Mouse (Mus musculus): Measurements from ENCODE around the gene Mok.

Gene Mok

DNA sequence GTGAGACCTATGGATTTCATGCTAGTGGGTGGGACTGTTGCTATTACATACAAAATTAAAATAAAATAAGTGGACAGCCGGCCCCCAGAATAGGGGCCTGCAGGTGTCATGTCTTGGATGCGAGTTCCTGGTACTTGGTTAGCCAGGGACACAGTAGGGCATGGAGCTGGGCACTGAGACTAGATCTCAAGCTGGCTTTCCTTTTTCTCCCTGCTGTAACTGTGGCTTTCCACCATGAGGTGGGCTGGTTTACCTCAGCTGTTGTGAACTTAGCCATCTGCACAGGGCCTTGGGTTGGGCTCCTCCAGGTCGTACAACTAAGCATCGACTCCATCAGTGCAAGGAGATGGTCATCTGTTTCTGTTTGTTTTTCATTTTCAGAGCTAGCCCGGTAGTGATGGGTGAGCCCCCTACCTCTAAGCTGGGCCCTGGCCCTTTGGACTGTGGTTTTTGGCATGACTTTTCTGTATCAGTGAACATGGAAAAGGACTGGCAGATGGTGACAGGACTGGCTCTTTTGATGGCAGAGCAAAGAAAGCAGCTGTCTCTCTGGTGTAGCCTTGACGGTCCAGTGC lies 5.5 kb upstream of the Mok start:
- DNase-seq: no peak

DNA sequence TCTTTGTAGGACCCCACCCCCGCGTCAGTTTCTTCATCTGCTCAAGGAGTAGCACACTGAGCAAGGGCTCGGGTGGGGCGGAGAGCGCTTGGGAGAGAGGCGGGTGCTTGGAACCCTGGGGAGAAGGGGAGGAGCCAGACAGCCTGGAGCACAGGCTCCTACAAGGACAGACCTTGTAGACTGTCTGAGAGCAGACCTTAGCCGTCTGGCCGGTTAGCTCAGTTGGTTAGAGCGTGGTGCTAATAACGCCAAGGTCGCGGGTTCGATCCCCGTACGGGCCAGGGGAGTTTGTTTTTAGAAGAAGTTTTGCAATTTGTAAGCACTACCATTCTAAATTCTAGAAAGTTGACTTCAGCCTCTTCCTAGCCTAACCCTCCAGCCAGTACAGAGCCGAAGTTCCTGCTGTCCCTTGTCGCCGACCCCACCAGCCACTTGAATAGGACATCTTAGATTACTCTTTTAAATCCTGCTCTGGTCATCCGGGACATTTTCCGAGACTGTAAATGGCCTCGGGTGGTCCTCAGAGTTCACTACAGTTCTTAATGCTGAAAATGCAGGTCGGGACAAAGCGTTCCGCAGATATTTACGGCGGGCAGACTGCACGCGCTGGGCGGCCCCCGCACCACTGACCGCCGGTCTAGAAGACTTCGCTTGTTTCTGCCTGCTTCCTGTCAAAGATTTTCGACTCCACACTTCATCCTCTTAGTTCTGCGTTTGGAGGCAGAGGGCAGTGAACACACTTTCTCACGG lies 4.6 kb upstream of the Mok start:
- peak; percentile 63 for DNase-seq

DNA sequence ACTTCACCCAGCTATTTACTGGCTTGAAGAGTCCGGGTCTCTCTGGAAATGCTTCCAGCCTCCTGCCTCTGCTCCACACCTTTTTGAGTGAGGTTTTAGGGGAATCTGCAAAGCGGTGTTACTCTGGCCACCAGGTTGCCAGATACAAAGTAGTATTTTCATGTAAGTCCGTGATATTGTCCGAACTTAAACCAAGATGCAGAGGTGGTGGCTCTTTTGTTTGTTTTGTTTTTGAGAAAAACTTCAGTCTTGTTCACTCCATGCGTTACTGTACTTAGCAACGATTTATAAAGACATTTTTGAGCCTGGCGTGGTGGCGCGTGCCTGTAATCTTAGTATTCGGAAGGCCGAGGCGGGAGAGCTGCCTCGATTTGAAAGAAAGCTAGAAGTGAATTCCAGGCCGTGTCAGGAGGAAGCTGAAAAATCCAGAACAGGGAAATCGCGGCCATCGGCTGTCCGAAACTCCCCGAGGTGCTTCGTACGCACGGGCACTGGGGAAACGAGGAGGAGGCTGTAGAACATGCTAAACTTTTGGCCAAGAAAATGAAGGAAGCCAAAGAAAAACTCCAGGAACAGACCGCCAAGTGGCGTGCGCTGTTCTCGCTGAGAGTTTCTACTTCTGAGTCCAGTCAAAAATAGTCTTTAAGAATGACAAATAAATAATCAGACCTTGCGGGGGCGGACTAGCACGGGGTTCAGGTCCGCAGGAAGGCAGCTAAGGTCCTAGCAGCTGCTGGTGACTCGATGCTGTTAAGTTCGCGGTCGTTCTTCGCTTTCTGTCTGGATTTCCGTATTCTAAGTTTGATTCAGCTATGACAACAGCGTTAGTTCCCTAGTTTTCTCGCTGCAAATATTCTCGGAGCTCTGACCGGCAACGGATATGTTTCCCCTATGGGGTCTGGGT lies 3.7 kb upstream of the Mok start:
- peak; percentile 33 for DNase-seq

DNA sequence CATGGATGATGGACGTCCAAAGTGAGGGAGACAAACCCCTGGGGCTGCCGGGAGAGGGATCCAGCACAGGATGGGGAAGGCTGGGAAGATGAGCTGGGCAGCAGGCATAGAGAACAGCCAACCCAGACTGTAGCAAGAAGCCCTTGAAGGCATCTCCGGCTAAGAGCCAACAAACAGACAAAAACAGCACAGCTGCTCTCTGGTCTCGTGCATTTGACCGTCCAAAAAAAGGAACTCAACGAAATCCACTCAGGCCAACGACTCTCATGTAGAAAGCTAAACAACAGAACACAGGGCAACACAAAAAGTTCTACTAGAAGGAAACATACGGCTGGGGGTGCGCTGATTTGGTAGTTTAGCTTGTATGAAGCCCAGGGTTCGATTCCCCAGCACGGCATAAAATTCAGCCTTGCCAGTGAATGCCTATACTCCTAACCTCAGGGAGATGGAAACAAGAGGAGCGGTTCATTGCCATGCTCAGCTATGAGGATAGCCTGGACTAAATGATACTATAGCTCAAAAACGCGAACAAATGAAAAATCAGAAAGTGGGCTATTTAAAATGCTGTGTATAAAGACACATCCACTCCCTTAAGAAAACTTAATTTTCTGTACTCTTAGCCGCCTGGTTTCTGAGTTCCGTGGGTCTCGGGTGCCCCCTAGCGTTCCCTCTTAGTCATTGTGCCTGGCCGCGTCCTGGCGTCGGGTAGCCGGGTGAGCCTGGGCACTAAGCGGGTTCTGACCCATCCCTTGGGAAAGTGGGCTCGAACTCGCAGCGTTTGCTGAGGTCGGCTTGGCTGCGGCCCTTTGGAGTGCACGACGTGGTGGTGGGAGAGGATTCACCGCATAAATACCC lies 2.7 kb upstream of the Mok start:
- peak; percentile 89 for DNase-seq

DNA sequence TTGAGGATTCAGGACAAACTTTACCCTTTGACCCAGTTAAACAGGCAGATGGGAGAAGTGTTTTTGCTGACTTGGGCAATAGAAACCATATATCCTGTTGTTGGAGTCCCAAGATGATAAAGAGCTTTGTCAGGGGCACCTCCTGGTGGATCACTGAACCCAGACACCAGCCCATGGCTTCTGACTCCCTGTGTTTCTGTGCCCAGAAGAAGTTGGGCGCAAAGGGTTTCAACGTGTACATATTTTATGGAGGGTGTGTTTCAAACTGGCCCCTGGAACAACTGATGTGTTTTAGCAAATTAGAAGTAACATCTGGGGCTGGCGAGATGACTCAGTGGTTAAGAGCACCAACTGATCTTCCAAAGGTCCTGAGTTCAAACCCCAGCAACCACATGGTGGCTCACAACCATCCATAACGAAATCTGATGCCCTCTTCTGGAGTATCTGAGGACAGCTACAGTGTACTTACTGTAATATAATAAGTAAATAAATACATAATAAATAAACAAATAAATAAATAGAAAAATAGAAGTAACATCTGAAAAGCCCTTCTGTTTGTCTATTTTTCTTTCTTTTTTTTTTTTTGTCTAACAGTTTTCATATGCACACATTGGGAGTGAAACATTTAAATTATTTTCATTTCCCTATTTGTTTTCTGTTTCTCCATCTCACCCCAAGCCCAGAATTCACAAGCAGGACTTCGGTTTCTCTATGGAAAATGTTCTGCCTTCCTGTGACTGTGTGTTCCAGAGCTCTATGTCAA lies 1.2 kb upstream of the Mok start:
- no peak for DNase-seq

DNA sequence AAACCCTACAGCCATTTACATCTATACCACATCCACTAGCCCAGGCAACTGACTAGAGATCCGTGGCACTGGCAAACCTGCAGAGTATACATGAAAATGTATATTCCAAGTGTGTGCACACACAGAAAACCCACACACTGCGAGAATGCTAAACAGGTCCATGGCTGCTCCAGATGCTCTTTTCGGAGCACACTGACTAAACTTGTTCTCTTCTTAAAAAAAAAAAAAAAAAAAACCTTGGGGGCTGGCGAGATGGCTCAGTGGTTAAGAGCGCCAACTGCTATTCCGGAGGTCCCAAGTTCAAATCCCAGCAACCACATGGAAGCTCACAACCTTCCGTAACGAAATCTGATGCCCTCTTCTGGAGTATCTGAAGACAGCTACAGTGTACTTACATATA lies 2.9 kb downstream of the Mok start:
- DNase-seq: no peak

DNA sequence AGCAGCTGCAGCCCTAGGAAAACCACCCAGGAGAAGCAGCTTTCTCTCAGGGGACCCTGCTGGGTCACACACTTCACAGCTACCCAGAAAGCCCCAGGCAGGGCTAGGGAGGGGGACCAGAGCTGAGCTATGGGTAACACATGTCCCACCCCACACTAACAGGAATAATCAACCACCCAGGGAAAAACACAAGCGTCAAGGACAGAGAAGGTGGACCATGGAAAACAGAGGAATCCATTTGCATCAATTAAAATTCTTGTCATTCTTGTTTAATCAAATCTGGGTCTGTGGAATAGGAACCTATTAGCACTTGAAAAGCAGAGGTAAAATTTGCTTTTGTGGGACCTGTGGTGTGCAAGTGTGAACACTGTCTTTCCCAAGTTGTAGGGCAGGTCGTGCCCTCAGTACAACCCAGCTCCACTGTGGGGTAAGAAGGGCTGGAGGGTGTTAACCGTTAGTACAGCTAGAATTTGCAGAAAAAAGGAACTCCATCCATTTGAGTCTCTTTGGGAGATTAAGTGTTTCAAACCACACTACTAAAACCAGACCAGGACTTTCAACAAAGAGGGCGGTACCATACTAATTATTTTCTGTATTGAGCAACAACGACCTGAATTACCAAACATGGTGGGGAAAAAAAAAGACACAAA lies 3.4 kb downstream of the Mok start:
- DNase-seq: no peak

DNA sequence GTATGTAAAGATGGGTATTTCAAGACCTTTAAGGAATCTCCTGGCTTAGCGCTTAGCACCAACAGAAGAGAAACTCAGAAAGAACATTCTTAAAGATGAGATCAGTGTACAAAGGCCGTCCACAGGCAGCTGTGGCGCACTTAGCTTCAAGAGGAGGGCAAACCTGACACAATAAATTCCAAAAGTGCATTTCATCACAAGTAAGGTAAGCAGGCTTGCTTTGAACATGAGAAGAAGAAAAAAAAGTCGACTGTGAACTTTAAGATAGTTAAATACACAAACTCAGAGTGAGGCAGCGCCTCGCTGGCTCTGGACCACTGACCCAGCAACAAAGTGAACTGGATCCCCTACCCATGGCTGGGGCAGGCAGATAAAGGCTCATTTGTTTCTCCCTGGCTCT lies 4.0 kb downstream of the Mok start:
- no peak for DNase-seq

DNA sequence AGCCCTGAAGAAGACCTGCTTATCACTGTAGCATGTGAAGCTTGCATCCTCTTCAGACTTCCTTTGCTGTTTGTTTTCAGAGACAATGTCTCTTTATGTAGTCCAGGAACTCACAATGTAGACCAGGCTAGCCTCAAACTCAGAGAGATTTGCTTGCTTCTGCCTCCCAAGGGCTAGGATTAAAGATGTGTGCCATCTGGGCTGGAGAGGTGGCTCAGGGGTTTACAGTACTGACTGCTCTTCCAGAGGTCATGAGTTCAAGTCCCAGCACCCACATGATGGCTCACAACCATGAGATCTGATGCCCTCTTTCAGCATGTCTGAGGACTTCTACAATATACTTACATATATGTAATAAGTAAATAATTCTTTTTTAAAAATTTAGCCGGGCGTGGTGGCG lies 5.6 kb downstream of the Mok start:
- no peak for DNase-seq

DNA sequence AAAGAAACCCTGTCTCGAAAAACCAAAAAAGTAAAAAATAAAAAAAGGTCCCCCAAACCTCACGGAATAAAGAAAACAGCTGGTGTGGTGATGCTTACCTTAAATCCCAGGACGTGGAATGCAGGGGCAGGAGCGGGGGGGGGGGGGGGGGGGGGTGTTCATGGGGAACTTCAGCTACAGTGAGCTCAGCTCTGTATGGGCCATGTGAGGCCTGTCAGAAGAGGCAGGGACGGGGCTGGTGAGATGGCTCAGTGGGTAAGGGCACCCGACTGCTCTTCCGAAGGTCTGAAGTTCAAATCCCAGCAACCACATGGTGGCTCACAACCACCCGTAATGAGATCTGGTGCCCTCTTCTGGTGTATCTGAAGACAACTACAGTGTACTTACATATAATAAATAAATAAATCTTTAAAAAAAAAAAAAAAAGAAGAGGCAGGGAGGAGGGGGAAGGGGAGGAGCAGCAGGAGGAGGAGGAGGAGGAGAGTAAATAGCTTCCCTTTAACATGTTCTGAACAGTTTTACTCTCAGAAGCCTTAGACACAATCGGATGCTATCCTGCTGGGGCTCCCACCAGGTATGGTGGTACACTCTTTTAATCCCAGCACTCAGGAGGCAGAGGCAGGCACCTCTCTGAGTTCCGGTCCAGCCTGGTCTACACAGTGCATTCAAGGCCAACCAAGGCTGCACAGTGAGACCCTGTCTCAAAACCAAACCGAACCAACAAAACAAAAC lies 10.3 kb downstream of the Mok start:
- DNase-seq: no peak

DNA sequence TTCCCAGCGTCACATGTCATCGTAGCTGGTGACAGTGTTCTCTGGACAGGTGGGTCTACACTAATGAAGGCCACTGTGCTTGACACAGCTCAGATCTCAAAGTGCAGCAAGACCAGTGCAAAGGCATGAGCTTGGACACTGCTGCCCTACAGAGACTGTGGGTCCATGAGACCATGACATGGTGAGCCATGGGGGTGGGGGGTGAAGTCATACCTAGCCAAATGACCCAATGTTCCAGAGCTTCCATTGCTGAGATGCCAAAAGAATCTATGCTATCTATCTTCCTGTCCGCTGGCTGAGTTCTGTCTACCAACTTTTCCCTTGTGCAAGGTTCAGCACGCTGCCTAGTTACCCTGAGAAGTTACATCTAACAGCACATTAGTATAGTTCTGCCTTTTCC lies 11.8 kb downstream of the Mok start:
- DNase-seq: no peak

DNA sequence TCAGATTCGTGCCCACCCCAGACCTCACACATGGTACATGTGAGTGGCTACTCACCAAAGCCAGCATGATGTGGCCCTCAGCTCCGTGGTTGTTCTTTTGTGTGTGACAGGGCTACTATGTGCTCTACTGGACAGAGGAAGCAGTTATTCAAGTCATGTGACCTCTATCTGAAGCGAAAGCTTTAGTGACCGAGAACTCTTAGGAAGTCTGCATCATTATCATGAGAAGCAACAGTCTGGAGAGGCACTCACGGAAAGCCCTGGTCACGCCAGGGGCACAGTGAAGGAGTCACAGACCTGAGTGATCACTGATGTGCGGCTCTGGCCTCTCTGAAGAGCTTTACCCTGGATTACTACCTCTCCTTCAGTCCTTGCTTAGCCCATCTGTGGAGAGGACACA lies 18.4 kb downstream of the Mok start:
- DNase-seq: no peak

DNA sequence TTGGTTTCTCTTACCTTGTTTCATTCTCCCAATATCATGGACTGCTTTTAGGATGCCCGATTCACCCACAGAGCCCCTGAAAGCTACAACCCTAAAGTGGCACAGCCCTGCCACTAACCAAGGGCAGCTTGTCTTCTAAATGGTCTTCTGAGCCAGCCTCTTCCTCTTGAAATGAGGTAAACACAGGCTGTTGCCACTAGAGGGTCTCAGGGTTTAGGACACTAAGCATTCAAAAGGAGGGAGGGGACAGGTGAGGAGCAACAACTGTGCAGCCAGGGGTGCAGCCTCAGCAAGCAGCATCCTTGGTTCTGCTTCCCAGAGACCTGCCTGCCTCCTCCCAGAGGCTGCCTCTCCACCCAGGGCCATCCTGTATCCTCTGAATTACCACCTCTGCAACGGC lies 19.0 kb downstream of the Mok start:
- DNase-seq: no peak

DNA sequence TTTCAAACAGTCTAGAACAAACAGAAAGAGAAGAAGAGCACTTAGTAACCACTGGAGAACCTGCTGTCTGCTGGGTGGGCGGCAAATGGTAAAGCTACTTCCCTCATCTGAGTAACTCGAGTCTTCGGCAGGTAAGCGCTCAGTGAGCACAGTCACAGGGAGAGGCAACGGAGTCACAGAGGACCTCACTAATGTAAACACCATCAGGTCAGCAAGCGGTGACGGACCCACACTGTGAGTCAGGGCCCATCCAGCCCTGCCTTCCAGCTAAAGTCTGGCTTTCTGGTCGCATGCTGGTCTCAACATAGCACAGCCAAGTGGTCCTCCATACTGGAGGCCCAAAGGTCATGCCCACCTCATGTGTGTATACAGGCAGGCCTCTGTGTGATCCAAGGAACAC lies 21.4 kb downstream of the Mok start:
- no peak for DNase-seq

DNA sequence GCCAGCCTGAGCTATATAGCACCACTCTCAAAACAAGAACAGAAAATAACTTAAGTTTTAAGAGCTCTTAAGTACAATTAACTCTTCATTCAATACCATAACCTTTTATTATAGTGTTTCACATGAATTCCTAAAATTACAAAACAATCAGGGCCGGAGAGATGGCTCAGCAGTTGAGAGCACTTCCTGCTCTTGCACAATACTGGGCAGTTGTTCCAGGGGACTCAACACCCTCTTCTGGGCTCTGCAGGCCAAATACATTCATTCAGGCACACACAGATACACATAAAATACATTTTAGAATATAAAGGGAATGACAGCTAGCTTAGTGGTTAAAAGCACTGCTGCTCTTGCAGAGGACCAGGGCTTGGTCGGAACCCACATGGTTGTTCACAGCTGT lies 23.9 kb downstream of the Mok start:
- no peak for DNase-seq

DNA sequence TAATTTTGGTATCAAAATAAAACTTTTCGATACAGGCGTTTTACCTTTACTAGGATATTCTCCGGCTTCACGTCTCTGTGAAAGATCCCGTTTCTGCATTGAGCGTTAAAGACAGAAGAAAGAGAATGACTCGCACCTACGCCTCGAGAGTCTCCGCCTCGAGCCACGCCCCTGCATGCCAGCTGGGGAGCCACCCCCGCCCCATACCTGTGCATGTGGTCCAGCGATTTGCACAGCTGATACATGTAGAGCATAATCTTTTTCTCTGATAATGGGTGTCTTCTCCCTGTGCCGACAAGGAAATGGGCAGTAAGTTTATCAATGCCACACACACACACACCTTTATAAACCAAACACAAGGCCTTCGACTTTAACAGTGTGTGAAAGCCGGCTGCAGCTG lies 25.8 kb downstream of the Mok start:
- no peak for DNase-seq

DNA sequence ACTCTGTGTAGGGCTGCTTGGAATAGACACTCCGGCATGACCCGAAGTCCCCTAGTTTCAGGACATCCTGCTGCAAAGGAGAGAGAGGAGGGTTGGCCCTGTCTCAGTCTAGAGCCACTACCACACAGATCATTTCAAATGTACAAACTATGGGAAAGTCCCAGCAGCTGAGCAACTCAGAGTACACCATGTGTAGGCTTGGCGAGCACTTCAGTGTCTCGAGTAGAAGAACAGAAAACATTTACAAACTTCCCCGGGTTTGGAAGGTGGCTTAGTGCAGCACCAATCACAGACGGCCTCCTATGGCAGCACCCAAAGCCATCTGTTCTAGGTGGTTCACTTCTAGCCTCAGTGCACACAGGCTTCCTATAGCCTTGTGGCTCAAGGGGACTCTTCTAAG lies 27.1 kb downstream of the Mok start:
- DNase-seq: no peak

DNA sequence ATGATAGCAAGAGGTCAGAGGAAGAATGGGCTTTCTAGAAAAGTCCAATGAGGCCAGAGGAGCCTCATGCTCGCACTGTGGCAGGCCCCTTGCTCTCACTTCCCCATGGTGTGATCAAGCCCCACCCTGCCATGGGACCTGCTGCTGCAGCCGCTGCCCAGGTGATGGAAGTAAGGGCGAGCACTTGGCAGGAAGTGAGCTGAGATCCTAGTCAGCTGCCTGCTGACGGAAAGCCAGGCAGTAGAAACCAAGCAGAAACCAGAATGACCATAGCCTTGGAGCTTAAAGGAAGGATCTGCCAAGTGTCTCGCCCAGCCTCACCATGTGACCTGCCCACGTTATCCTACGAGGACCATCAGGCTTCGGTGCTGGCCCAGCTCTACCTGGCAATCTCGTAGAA lies 27.6 kb downstream of the Mok start:
- no peak for DNase-seq

DNA sequence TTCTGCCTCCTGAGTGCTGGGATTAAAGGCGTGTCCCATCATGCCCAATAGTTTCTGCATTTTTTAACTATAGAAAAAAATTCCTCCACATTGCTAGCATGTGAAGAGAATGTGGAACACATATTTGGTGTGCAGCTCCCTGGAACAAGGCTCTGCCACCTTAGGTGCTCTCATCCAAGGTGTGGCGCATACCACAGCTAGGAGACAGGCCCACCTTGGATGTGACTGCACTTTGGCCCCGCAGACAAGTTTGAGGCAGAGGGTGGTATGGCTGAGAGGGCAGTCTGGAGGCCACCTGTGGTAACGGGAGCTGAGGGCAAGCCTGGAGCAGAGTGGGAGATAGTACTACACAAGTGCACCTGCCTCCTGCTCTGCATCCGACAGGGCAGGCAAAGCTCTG lies 31.9 kb downstream of the Mok start:
- no peak for DNase-seq

DNA sequence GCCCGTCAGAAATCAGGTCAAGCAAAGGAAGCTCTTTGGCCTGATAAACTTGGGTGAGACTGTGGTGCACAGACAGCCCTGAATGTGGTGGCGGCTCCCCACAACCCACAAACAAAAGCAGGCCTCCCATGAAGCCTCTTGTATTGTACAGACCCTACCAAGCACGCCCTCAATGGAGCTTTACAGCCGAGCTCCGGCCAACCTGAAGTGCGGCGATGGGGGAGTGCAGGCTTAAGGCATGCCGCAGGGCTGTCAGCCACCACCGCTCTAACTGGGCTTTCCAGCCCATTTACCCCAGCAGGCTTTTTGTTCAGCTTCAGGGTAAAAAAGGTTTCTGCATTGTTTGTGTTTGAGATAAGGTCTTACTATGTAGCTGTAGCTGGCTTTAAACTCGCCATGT lies 32.3 kb downstream of the Mok start:
- no peak for DNase-seq

Data from thymus, postnatal 4 days (tissue).